Mouse (Mus musculus) layer of hippocampus, postnatal 10 days (tissue): ENCODE measurements around the gene Zfp865. TPM values are rescaled to one million over a fixed set of nuclear protein-coding genes. Genes with fewer than 3 reads are reported as not detected.
"Not testable (repeated sequence)": the region's sequence is repeated elsewhere in the genome, so short reads cannot be mapped to it uniquely, and the experiment has no call there.

Experiments
- DNase-seq, 2 experiments: peaks; one replicate each; pipeline ENCODE4 v3.0.0; 2021; ENCODE audit warnings: low spot score in 2 of 2
- total RNA-seq, 2 experiments: library from RNA; stranded (reverse); gene quantifications; 2 replicates each; pipeline ENCODE4 v1.2.3; 2021

The Zfp865 gene
- total RNA-seq, 2 experiments from 2014 or later, result 36.4 TPM

DNA sequence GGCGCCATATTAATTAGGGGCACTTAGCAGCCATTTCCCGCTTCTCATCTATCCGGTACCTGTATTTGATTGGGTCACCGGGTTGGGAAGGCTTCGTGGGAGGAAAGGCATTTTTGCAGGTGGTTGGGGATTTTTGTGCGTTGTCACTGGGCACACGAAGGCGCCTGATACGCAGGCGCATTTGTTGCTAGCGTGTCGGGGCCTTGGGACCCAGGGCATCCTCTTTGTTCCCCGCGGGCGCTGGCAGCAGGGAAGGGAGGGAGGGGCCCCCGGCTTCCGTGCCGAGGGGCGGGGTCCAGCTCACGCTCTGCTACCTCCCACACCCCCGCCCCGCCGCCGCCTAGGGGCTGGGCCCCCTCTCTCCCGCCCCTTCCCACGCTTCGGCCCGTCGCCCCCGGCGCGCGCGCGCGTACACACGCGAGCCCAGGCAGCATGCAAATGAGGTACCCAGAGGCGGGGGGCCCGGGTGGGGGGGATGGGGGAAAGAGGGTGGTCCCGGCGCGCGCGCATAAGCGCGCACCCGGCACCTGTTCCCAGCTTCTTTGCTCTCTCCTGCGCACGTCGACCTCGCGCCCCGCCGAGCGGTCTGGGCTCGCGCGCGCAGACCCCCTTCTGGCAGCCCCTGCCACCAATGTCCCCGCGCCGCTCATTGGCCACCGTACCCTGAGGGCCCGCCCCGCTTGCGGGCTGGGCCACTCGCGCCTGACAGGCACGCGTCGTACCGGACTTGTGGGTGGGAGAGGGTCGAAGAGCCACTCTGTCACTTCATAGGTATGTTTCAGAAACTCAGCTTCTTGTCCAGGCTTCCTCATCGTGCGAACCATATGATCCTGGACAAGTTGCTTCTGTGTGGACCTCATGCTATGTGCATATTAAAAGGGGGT is 4.8 kb upstream of the Zfp865 start, which contains the start of gene Gm44973:
Gene Gm44973 (plus strand): TSS at position 379 of the 884 bp plus-strand sequence.
- DNase-seq, result peak; percentile 89 to 94

- no peak for DNase-seq
Measured at GRCm38 (mm10) chr7:5016057-5016456, 4.1 kb upstream of the Zfp865 start.

DNA sequence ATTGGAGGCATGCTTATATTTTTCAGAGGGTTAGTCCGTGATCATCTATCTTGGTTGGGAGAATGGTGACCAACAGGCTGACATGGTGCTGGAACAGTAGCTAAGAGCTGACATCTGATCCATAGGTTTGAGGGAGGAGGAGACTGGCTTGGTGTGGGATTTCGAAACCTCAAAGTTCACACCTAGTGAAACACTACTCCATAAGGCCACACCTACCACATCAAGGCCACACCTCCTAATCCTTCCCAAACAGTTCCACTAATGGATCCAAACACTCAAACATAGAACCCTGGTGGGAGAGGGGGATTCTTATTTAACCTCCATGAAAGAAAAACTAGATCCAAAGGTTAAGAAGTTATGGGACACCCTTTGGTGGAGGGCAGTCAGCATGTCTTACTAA is 3.3 kb upstream of the Zfp865 start:
- no peak for DNase-seq

GRCm38 (mm10) chr7:5017352-5017751 is 2.8 kb upstream of the Zfp865 start:
- no peak for DNase-seq

GRCm38 (mm10) chr7:5017931-5018330 is 2.2 kb upstream of the Zfp865 start:
- DNase-seq, result no peak

DNA sequence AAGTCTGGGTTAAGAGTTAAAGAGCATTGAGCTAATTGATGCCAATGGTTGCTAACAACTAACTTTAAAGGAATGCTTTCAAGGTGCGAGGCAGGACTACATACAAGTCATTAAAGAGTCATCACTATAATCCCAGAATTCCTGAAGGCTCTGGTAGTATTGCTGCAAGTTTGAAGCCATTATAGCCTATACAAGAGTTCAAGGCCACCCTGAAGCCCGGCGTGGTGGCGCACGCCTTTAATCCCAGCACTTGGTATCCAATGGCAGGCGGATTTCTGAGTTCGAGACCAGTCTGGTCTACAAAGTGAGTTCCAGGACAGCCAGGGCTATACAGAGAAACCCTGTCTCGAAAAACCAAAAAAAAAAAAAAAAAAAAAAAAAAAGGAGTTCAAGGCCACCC is 600 bp upstream of the Zfp865 start:
- DNase-seq, result not testable (repeated sequence)

GRCm38 (mm10) chr7:5020685-5021084 is 509 bp downstream of the Zfp865 start:
- DNase-seq, result no peak

DNA sequence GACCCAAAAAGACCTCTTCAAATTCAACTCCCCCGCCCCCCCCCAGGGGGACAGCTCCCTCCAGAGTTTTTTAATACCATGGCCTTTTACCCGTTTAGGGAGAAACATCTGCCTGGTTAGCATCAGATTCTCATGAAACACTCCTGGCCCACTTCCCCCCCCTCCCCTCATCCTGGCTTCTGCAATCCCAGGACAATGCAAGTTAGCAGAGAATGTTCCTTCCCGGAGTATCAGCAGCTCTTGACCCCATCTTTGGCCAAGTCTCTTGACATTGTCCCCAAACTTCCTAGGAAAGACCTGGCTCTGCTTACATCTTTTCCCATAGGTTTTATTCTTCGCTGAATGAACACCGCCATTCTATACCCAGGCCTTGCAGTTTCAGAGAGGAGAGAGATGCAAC is 1.0 kb downstream of the Zfp865 start:
- no peak for DNase-seq

DNA sequence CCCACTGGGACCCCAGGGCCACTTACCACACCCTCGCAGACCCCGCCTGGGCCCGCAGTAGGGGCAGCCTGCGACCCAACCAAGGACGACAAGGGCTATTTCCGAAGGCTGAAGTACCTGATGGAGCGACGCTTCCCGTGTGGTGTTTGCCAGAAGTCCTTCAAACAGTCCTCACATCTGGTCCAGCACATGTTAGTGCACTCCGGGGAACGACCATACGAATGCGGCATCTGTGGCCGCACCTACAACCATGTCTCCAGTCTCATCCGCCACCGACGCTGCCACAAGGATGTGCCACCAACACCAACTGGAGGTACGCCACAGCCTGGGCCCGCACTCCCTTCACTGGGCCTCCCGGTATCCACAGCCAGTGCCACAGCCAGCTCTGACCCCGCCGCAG is 9.4 kb downstream of the Zfp865 start:
- DNase-seq, result no peak

DNA sequence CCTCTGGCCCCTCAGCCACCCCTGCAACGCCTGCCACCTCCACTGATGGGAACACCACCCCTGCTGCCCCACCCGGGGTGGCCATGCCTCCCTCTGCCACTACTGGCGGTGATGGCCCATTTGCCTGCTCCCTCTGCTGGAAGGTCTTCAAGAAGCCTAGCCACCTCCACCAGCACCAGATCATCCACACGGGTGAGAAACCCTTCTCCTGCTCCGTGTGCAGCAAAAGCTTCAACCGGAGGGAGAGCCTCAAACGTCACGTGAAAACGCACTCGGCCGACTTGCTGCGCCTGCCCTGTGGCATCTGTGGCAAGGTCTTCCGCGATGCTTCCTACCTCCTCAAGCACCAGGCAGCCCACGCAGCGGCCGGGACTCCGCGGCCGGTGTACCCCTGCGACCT is 9.8 kb downstream of the Zfp865 start:
- no peak for DNase-seq

GRCm38 (mm10) chr7:5030554-5031275 is 10.5 kb downstream of the Zfp865 start:
- DNase-seq, result no peak

GRCm38 (mm10) chr7:5031496-5031895 is 11.3 kb downstream of the Zfp865 start:
- DNase-seq, result no peak

DNA sequence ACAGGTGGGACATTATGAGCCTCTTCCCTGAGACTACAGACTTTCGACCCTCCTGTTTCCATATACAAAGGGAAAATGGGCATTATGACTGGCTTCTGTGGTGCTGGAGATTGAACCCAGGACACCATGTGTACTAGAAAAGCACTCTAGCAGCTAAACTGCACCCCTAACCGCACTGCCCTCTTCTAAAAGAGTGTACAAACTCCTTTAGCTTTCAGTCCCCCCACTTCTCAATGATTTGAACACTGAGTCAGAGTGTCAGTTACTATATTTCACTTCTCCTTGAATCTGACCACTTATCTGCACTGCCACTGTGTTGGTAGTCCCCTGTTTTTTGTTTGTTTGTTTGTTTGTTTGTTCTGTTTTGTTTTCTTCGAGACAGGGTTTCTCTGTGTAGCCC is 13.6 kb downstream of the Zfp865 start, which contains the start of gene 4632433K11Rik:
Gene 4632433K11Rik (plus strand): TSS at position 301 of the 400 bp plus-strand sequence.
- no peak for DNase-seq

GRCm38 (mm10) chr7:5035628-5036027 is 15.5 kb downstream of the Zfp865 start:
- DNase-seq, result no peak

DNA sequence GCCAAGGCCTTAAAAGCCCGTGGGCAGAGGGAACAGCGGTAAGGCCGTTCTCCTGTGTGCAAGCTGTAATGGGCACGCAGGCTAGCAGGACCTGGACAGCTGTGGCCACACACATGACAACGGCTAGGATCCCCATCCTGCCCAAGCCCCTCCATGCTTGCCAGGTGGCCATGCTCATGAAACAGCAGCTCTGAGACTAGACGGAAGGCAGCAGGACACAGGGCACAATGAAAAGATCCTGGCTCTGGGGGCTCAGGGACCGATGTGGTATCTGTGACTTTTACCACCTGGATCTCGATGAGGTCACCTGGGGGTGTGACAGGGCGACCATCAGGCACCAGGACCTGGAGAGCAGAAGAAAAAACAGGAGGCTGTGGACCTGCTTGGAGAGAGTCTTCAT is 16.0 kb downstream of the Zfp865 start:
- no peak for DNase-seq

DNA sequence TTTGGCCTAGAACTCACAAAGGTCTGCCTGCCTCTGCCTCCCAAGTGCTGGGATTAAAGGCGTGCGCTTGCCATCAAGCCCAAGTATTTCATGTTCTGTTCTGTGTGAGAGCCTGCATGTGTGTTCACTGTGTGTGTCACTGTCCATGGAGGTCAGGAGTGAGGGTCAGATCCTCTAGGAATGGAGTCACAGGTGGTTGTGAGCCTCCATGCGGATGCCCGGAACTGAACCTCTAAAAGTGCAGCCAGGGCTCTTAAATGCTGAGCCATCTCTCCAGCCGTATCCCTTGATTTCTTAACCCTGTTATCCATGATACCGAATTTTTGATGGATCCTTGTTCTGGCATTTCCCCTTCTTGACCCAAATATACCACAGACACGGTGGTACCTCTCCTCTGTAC is 16.9 kb downstream of the Zfp865 start:
- DNase-seq, result no peak

GRCm38 (mm10) chr7:5037467-5037866 is 17.3 kb downstream of the Zfp865 start:
- DNase-seq, result no peak

- DNase-seq, result peak; percentile 92 to 95
Measured at GRCm38 (mm10) chr7:5038109-5038732, 18.0 kb downstream of the Zfp865 start, which contains the start of gene Zfp784. TSS of gene Zfp784 (minus strand) at chr7:5038446.

DNA sequence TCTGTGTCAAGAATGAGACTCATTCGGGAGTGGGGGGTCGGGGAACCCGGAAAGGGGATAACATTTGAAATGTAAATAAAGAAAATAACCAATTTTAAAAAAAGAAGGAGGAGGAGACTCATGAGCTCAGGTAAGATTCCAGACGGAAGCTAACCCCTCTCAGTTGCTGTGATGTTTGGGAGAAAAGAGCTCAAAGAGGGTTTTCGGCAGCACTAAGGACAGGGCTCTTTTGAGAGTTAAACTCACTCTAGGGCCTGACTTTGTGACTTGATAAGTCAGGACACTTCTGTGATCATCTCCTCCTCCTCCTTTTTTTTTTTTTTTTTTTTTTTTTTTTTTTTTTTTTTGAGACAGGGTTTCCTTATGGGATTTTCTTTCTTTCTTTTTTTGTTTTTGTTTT is 18.8 kb downstream of the Zfp865 start:
- DNase-seq, result no peak

GRCm38 (mm10) chr7:5044981-5045380 is 24.8 kb downstream of the Zfp865 start:
- no peak for DNase-seq

DNA sequence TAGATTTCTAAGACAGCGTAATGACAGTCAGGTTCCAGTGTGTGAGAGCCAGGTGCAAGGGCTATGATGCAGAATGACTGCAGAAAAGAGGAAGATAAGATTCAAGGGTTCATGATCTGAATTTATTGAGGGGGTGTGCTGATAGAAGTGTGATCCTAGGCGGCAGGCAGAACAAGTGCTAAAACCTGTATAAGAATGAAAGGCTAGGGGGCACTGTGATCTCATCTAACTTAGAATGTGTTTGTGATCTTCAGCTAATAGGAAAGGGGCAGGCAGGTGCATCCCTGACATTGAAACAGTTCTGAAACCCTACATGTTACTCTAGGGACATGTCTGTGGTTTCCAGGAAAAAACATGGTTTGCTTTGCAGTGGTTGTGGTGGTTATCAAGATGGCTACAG is 25.9 kb downstream of the Zfp865 start:
- no peak for DNase-seq

DNA sequence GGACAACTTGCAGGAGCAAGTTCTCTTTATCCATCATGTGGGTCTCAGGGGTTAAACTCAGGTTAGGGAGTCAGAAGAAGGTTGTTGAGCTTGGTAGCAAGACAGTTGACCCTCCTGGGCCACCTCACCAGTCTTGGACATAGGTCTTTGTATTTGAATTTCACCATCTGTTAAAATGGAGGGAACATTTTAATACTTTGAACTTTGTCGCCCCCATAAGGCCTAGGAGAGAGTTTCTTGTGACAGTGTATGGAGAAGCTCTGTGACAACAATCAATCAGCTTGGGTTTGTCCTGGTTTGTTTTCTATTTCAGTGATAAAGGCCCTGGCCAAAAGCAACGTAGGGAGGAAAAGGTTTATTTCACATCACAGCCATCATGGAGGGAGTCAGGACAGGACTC is 27.1 kb downstream of the Zfp865 start:
- DNase-seq, result no peak
